Mouse (Mus musculus) ES-E14 (cell line): ENCODE measurements at regions not wholly inside any gene's neighbourhood (a gene's known extent, or its start where the extent isn't known, plus 50 kb on each side); places are given as distances from the start of the nearest gene placed in this dataset.

ENCODE experiments used
- CHD2 ChIP-seq: IDR thresholded peaks from 2 replicates; pipeline ENCODE4 v1.6.1; 2014; ENCODE audit warnings: mild to moderate bottlenecking, low read depth, low read length, inconsistent platforms
- HCFC1 ChIP-seq: IDR thresholded peaks from 2 replicates; pipeline ENCODE4 v1.6.1; 2012; ENCODE audit warnings: low read length, inconsistent platforms, borderline replicate concordance; ENCODE audit not compliant: insufficient read depth
- ZC3H11A ChIP-seq: IDR thresholded peaks from 2 replicates; pipeline ENCODE4 v1.6.1; 2012; ENCODE audit warnings: low read depth, mild to moderate bottlenecking, inconsistent platforms, low read length, borderline replicate concordance
- ZNF384 ChIP-seq: IDR thresholded peaks from 2 replicates; pipeline ENCODE4 v1.6.1; 2012; ENCODE audit warnings: low read depth, low read length, inconsistent platforms

DNA sequence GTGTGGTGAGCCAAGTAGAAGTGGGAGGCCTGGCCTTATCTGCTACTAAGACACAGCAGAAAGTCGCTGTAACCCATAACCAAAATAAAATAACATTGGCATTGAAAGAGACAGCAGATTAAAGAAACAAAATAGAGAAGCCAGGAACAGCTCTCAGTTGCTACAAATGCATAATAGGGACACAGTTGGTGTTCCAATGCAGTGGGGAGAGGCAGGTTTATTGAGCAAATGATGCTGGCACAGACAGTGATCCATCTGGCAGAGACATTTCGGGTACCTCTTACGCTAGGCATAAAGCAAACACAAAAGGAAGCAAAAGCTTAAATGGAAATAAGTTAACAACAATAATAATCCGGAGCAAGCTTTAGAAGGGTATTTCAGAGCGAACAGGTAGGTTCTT, 83.6 kb upstream of the Foxq1 start:
- TF ChIP-seq CHD2 (no peak), ZC3H11A (no peak), ZNF384 (no peak), HCFC1 (no peak)
